Mouse (Mus musculus) megakaryocyte progenitor cell, adult 5-6 weeks (primary cell): ENCODE data around the gene Etfrf1. TPM values are rescaled to one million over a fixed set of nuclear protein-coding genes. Genes with fewer than 3 reads are reported as not detected.

Source experiments
- ATAC-seq: replicated peaks from 2 replicates; pipeline ENCODE4 v1.8.0; 2016; ENCODE audit warnings: mild to moderate bottlenecking, moderate TSS enrichment, inconsistent platforms; ENCODE audit not compliant: poor library complexity
- total RNA-seq, 2 experiments: library from RNA; stranded (forward) in 1 of 2; stranded (reverse) in 1 of 2; fragments of 157-497, 149-512 nt in 1 of 2; fragments of 200-1000 nt in 1 of 2; gene quantifications; 2 replicates each; pipeline versions ENCODE4 v1.2.3 to v1.2.4; 2015 to 2017

The Etfrf1 gene
- total RNA-seq, 2 experiments from 2014 or later: 18.0 to 21.9 TPM

GRCm38 (mm10) chr6:145224246-145224645 is 13.3 kb downstream of the Etfrf1 start:
- ATAC-seq: no peak

- ATAC-seq: no peak
Observed at GRCm38 (mm10) chr6:145226296-145226695, 15.4 kb downstream of the Etfrf1 start.

GRCm38 (mm10) chr6:145234391-145234790 is 23.5 kb downstream of the Etfrf1 start:
- ATAC-seq: no peak

- ATAC-seq: no peak
Observed at GRCm38 (mm10) chr6:145235367-145235766, 24.4 kb downstream of the Etfrf1 start.

- no peak for ATAC-seq
Observed at GRCm38 (mm10) chr6:145237148-145237547, 26.2 kb downstream of the Etfrf1 start.

GRCm38 (mm10) chr6:145240285-145240684 is 29.4 kb downstream of the Etfrf1 start:
- no peak for ATAC-seq

GRCm38 (mm10) chr6:145242521-145242920 is 31.6 kb downstream of the Etfrf1 start:
- peak; percentile 58 for ATAC-seq

GRCm38 (mm10) chr6:145246841-145247240 is 35.9 kb downstream of the Etfrf1 start:
- no peak for ATAC-seq

GRCm38 (mm10) chr6:145247886-145248285 is 37.0 kb downstream of the Etfrf1 start:
- ATAC-seq: no peak

- ATAC-seq: peak; percentile 38
Observed at GRCm38 (mm10) chr6:145249291-145250184, 38.6 kb downstream of the Etfrf1 start.

GRCm38 (mm10) chr6:145250185-145250791 is 39.4 kb downstream of the Etfrf1 start, which contains the start of gene Kras:
Gene Kras, minus strand, starts transcription at chr6:145250239.
- peak; percentile 90 for ATAC-seq

- ATAC-seq: 0 out of 2 replicates have a peak, but pooled peaks have one; percentile 2
Observed at GRCm38 (mm10) chr6:145250820-145251219, 39.9 kb downstream of the Etfrf1 start.

GRCm38 (mm10) chr6:145255952-145256700 is 45.2 kb downstream of the Etfrf1 start:
- no peak for ATAC-seq

GRCm38 (mm10) chr6:145256701-145257073 is 45.8 kb downstream of the Etfrf1 start:
- no peak for ATAC-seq

GRCm38 (mm10) chr6:145262314-145262713 is 51.4 kb downstream of the Etfrf1 start:
- ATAC-seq: no peak

Other genes with a start within 250 kb of the Etfrf1 start
- gene Bcat1, start 134.9 kb upstream of the Etfrf1 start, total RNA-seq (2015): 0.27 and 0.29 TPM in 2 replicates
- gene Bcat1, start 134.9 kb upstream of the Etfrf1 start, total RNA-seq (2017): 1.1 and 1.5 TPM in 2 replicates
- gene Lrmp, start 95.5 kb upstream of the Etfrf1 start, total RNA-seq (2015): 42.1 and 42.6 TPM in 2 replicates
- gene Lrmp, start 95.5 kb upstream of the Etfrf1 start, total RNA-seq (2017): 93.6 and 125 TPM in 2 replicates
- gene Casc1, start 129 bp upstream of the Etfrf1 start, total RNA-seq (2015): 0.15 and 0.32 TPM in 2 replicates
- 0.04 and 0.47 TPM in 2 replicates for gene Casc1, start 129 bp upstream of the Etfrf1 start, total RNA-seq (2017)
- 48.7 and 49.4 TPM in 2 replicates for gene Kras, start 39.1 kb downstream of the Etfrf1 start, total RNA-seq (2015)
- 11.7 and 21.0 TPM in 2 replicates for gene Kras, start 39.1 kb downstream of the Etfrf1 start, total RNA-seq (2017)